Mouse (Mus musculus) small intestine, adult 2 months (tissue): ENCODE data around the gene Tmem192.

Experiments
- CTCF ChIP-seq: fragments of 200-500 bp; IDR thresholded peaks from 2 replicates; pipeline ENCODE4 v1.5.1; 2012; ENCODE audit warnings: low read depth, mild to moderate bottlenecking, control low read depth, inconsistent platforms, low read length, moderate library complexity, mixed read lengths; ENCODE audit not compliant: insufficient replicate concordance, insufficient read length; ENCODE audit errors: extremely low read depth
- POLR2A ChIP-seq: fragments of 200-500 bp; IDR thresholded peaks from 2 replicates; pipeline ENCODE4 v1.6.1; 2012; ENCODE audit warnings: low read depth, mild to moderate bottlenecking, control low read depth, inconsistent platforms, low read length, moderate library complexity

GRCm38 (mm10) chr8:64900645-64901044, 46.3 kb upstream of the Tmem192 start:
- TF ChIP-seq POLR2A: no peak
- no peak for TF ChIP-seq CTCF
